Mouse (Mus musculus): ENCODE data around the gene Tymp. TPM values are rescaled to one million over a fixed set of nuclear protein-coding genes. Genes with fewer than 3 reads are reported as not detected.

Gene Tymp
- polyA plus RNA-seq (2014; fragmentation: Nextera tagmentation; extraction: Ambion mirVana) = 1.2 and 1.6 TPM in 2 replicates

DNA sequence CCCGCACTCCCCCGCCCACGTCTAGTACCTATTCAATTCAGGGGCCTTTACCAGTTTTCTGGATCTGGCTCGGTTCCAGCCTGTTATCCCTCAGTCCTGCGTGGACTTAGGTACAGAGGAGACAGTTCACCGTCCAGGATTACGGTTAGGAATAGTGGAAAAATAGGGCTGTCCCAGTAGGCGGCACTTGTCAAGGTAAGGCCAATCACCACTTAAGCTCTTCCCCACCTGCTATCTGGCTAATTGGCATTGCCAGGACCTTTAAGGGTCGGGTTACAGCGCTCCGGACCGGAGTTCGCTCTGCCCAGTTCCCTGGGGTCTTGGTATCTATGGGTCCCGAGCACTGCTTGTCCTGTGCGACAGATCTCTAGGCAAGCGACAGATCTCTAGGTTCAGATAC lies at the start of gene Tymp:
Gene Tymp, minus strand, starts transcription at position 83 of the 400 bp plus-strand sequence.
- WGBS = 29% methylated on average over 16 of the region's 16 CpGs
- Histone ChIP-seq H3K27me3 (ENCODE audit: control insufficient read depth, insufficient read depth, low read length) (peaks cover 51% of the 10 kb centered on the region), H3K4me3 (ENCODE audit: control insufficient read depth in 1 of 2, insufficient read depth in 1 of 2, low read depth in 1 of 2, low read length in 2 of 2) (peak within 1 kb of the TSS in 1 of 2 experiments; percentile 14; a peak in 1 of 4 replicates), H3K4me1 (ENCODE audit: control insufficient read depth in 2 of 2, insufficient read depth in 2 of 2, low read length in 2 of 2) (peaks cover 25 to 27% of the 10 kb centered on the region in 2 experiments), H3K36me3 (ENCODE audit: control insufficient read depth, insufficient read depth, low read length) (peaks cover 9% of the 10 kb centered on the region), H3K27ac (replicated peaks in 1 of 2; ENCODE audit: control insufficient read depth in 1 of 2, insufficient read depth in 1 of 2, low read depth in 2 of 2, low read length in 2 of 2) (no peak within 1 kb of the TSS), H3K9ac (ENCODE audit: low read length) (no peak within 1 kb of the TSS), H3K4me2 (ENCODE audit: low read length) (peak within 1 kb of the TSS; percentile 91), H3K9me3 (ENCODE audit: control insufficient read depth, low read length) (no peaks in the 10 kb centered on the region)
- no peak for ATAC-seq (ENCODE audit: insufficient number of reproducible peaks, insufficient read depth, low FRiP score, low read depth)

DNA sequence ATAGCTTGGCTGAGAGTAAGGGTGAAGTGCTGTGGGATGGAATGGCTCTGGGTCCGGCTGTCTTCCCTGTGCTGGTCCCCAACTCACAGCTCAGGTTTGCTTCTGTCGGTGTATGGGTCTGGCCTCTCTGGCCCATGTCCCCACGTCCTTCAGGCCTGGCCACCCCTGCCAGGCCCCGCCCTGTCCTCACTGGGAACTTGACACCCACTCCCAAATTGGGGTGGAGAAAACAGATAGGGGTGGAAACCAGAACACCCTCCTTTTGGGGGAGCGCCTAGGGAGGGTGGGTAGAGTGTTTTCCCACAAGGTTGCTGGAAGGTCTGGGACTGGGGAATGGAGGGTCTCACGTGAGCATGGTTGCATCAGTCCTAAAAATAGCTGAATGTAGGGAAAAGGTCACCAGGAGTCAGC lies 48.9 kb upstream of the Tymp start, which contains the start of gene Cpt1b:
Gene Cpt1b, minus strand, starts transcription at position 153 of the 411 bp plus-strand sequence.
- peak within 1 kb of the TSS; percentile 99 to 100 for H3K27ac ChIP-seq (replicated peaks in 1 of 2; ENCODE audit: control insufficient read depth in 1 of 2, insufficient read depth in 1 of 2, low read depth in 2 of 2, low read length in 2 of 2)
- peak within 1 kb of the TSS; percentile 61 to 76 for H3K4me3 ChIP-seq (ENCODE audit: control insufficient read depth in 1 of 2, insufficient read depth in 1 of 2, low read depth in 1 of 2, low read length in 2 of 2)

DNA sequence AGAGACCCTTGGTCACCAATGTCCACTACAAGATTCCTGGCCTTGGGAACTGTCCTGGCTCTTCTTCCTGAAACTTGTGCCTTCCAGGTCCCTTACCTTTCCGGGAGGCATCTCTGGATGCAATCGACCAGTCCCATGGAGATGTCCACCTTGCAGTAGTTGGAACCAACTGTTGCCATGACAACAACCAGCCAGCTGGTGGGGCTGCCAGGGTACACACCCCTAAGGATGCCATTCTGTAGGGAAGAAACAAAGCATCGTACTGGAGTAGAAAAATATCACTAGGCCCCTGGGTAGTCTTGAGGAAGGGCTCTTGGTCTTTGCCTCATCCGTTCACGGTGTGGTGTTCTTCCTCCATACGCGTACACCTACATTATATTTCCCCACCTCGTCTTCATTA lies 47.8 kb upstream of the Tymp start:
- peaks cover 73% of the 10 kb centered on the region for H3K36me3 ChIP-seq (ENCODE audit: control insufficient read depth, insufficient read depth, low read length)

More for the DNA sequence above, 48.9 kb upstream of the Tymp start, which contains the start of gene Cpt1b:
- Histone ChIP-seq H3K4me1 (ENCODE audit: control insufficient read depth in 2 of 2, insufficient read depth in 2 of 2, low read length in 2 of 2) (peaks cover 25 to 38% of the 10 kb centered on the region in 2 experiments), H3K36me3 (ENCODE audit: control insufficient read depth, insufficient read depth, low read length) (peaks cover 62% of the 10 kb centered on the region), H3K4me2 (ENCODE audit: low read length) (peak within 1 kb of the TSS; percentile 75), H3K27me3 (ENCODE audit: control insufficient read depth, insufficient read depth, low read length) (no peaks in the 10 kb centered on the region), H3K9me3 (ENCODE audit: control insufficient read depth, low read length) (no peaks in the 10 kb centered on the region), H3K9ac (ENCODE audit: low read length) (peak within 1 kb of the TSS; percentile 95)
- peak; percentile 74 for ATAC-seq (ENCODE audit: insufficient number of reproducible peaks, insufficient read depth, low FRiP score, low read depth)
- 16% methylated on average over 6 of the region's 6 CpGs for WGBS

DNA sequence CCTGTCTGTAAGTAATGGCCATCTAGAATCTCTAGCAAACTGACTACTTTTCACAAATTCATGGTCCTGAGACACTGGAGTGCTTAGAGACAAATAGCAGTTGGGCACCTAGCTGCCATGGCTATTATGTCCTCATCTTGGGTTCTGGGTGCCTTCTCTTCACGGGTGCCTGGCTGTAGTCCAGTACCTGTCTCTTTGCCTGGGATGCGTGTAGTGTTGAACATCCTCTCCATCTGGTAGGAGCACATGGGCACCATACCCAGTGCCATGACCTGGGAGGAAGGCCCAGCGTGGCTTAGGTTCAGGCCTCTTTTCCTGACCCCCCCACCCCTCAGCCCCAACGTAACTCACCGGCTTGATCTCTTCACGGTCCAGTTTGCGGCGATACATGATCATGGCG lies 45.1 kb upstream of the Tymp start:
- Histone ChIP-seq H3K27ac (replicated peaks in 1 of 2; ENCODE audit: control insufficient read depth in 1 of 2, insufficient read depth in 1 of 2, low read depth in 2 of 2, low read length in 2 of 2) (no peak overlapping the region), H3K9ac (ENCODE audit: low read length) (no peak overlapping the region), H3K27me3 (ENCODE audit: control insufficient read depth, insufficient read depth, low read length) (no peaks in the 10 kb centered on the region), H3K4me1 (ENCODE audit: control insufficient read depth in 2 of 2, insufficient read depth in 2 of 2, low read length in 2 of 2) (peaks cover 19 to 27% of the 10 kb centered on the region in 2 experiments), H3K4me3 (ENCODE audit: control insufficient read depth in 1 of 2, insufficient read depth in 1 of 2, low read depth in 1 of 2, low read length in 2 of 2) (no peak overlapping the region), H3K4me2 (ENCODE audit: low read length) (no peak overlapping the region), H3K36me3 (ENCODE audit: control insufficient read depth, insufficient read depth, low read length) (peaks cover 87% of the 10 kb centered on the region), H3K9me3 (ENCODE audit: control insufficient read depth, low read length) (no peaks in the 10 kb centered on the region)
- 95% methylated on average over 9 of the region's 9 CpGs for whole genome bisulfite sequencing
- ATAC-seq (ENCODE audit: insufficient number of reproducible peaks, insufficient read depth, low FRiP score, low read depth) = no peak

More for the DNA sequence above, 47.8 kb upstream of the Tymp start:
- Histone ChIP-seq H3K9me3 (ENCODE audit: control insufficient read depth, low read length) (no peaks in the 10 kb centered on the region), H3K4me2 (ENCODE audit: low read length) (peak overlapping the region; percentile 75), H3K27ac (replicated peaks in 1 of 2; ENCODE audit: control insufficient read depth in 1 of 2, insufficient read depth in 1 of 2, low read depth in 2 of 2, low read length in 2 of 2) (peak overlapping the region; percentile 60 to 99; a peak in 3 of 4 replicates), H3K4me3 (ENCODE audit: control insufficient read depth in 1 of 2, insufficient read depth in 1 of 2, low read depth in 1 of 2, low read length in 2 of 2) (peak overlapping the region; percentile 51 to 61), H3K9ac (ENCODE audit: low read length) (peak overlapping the region; percentile 95), H3K4me1 (ENCODE audit: control insufficient read depth in 2 of 2, insufficient read depth in 2 of 2, low read length in 2 of 2) (peaks cover 25 to 38% of the 10 kb centered on the region in 2 experiments), H3K27me3 (ENCODE audit: control insufficient read depth, insufficient read depth, low read length) (no peaks in the 10 kb centered on the region)
- 78% methylated on average over 8 of the region's 8 CpGs for WGBS
- ATAC-seq (ENCODE audit: insufficient number of reproducible peaks, insufficient read depth, low FRiP score, low read depth) = no peak

DNA sequence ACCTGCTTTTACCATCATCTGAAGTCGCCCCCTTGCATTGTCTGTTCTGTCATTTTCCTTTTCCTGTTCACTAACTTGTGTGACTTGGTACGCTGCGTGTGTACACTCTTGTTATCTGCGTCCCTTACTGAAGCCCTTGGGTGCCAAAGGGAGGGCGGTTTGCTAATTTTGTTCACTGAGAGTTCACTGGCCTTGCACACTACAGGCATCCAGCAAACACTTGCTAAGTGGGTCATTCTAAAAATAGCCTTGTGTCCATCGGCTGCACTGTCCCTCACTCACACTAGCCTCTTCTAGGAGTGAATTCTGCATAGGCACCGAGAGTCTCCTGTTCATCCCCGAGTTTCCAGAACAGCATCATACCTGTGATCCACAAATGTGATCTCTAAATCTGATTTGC lies 38.4 kb upstream of the Tymp start:
- Histone ChIP-seq H3K27ac (replicated peaks in 1 of 2; ENCODE audit: control insufficient read depth in 1 of 2, insufficient read depth in 1 of 2, low read depth in 2 of 2, low read length in 2 of 2) (peak overlapping the region; percentile 87), H3K4me1 (ENCODE audit: control insufficient read depth in 2 of 2, insufficient read depth in 2 of 2, low read length in 2 of 2) (peaks cover 9 to 11% of the 10 kb centered on the region in 2 experiments; a peak in 3 of 4 replicates), H3K27me3 (ENCODE audit: control insufficient read depth, insufficient read depth, low read length) (no peaks in the 10 kb centered on the region), H3K4me2 (ENCODE audit: low read length) (peak overlapping the region; percentile 12), H3K4me3 (ENCODE audit: control insufficient read depth in 1 of 2, insufficient read depth in 1 of 2, low read depth in 1 of 2, low read length in 2 of 2) (no peak overlapping the region), H3K9ac (ENCODE audit: low read length) (no peak overlapping the region; the same call in 1 of the 2 replicates), H3K36me3 (ENCODE audit: control insufficient read depth, insufficient read depth, low read length) (peaks cover 43% of the 10 kb centered on the region), H3K9me3 (ENCODE audit: control insufficient read depth, low read length) (no peaks in the 10 kb centered on the region)
- ATAC-seq (ENCODE audit: insufficient number of reproducible peaks, insufficient read depth, low FRiP score, low read depth) = peak; percentile 62; the same call in 1 of the 2 replicates
- 27% methylated on average over 8 of the region's 8 CpGs for WGBS

DNA sequence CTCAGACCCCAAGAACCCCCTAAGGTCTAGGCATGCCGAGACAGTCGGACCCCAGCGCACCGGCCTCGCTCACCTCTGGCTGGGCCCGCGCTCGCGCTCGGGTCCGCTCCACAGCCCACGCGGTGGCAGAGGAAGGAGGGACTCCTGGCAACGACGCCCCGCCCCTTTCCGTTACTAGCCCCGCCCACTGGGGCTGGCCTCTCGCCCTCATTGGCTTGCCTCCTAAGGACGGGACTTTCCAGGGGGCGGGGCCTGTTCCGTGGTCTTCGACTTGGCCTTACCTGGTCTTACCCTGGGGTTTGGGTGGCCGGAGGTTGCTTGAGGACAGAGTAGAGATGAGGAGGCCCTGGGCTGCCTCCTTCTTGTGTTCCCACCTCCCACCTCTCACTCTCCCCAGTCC lies 33.3 kb upstream of the Tymp start, which contains the start of gene Syce3:
Gene Syce3, minus strand, starts transcription at position 386 of the 400 bp plus-strand sequence.
- Histone ChIP-seq H3K9me3 (ENCODE audit: control insufficient read depth, low read length) (peaks cover 10% of the 10 kb centered on the region; the same call in 1 of the 2 replicates), H3K27ac (replicated peaks in 1 of 2; ENCODE audit: control insufficient read depth in 1 of 2, insufficient read depth in 1 of 2, low read depth in 2 of 2, low read length in 2 of 2) (no peak within 1 kb of the TSS), H3K9ac (ENCODE audit: low read length) (no peak within 1 kb of the TSS), H3K36me3 (ENCODE audit: control insufficient read depth, insufficient read depth, low read length) (no peaks in the 10 kb centered on the region), H3K27me3 (ENCODE audit: control insufficient read depth, insufficient read depth, low read length) (no peaks in the 10 kb centered on the region), H3K4me1 (ENCODE audit: control insufficient read depth in 2 of 2, insufficient read depth in 2 of 2, low read length in 2 of 2) (peaks cover 0 to 4% of the 10 kb centered on the region in 2 experiments; a peak in 1 of 4 replicates), H3K4me2 (ENCODE audit: low read length) (no peak within 1 kb of the TSS), H3K4me3 (ENCODE audit: control insufficient read depth in 1 of 2, insufficient read depth in 1 of 2, low read depth in 1 of 2, low read length in 2 of 2) (no peak within 1 kb of the TSS)
- WGBS = 79% methylated on average over 24 of the region's 24 CpGs
- ATAC-seq (ENCODE audit: insufficient number of reproducible peaks, insufficient read depth, low FRiP score, low read depth) = peak; percentile 39; the same call in 1 of the 2 replicates

DNA sequence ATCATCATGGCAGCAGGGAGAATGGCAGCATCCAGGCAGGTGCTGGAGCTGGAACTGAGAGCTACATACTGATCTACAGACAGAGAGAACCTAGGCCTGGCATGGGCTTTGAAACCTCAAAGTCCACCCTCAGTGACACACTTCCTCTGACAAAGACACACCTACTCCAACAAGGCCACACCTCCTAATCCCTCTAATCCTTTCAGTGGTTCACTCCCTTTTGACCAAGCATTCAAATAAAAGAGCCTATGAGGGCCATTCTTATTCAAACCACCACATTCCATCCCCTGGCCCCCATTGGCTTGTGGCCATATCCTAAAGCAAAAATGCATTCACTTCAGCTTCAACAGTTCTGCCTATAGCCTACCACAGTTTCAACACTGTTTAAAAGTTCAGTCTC lies 29.9 kb upstream of the Tymp start:
- Histone ChIP-seq H3K9me3 (ENCODE audit: control insufficient read depth, low read length) (peaks cover 10% of the 10 kb centered on the region; the same call in 1 of the 2 replicates), H3K36me3 (ENCODE audit: control insufficient read depth, insufficient read depth, low read length) (no peaks in the 10 kb centered on the region), H3K27ac (replicated peaks in 1 of 2; ENCODE audit: control insufficient read depth in 1 of 2, insufficient read depth in 1 of 2, low read depth in 2 of 2, low read length in 2 of 2) (no peak overlapping the region), H3K4me3 (ENCODE audit: control insufficient read depth in 1 of 2, insufficient read depth in 1 of 2, low read depth in 1 of 2, low read length in 2 of 2) (no peak overlapping the region), H3K4me2 (ENCODE audit: low read length) (no peak overlapping the region), H3K4me1 (ENCODE audit: control insufficient read depth in 2 of 2, insufficient read depth in 2 of 2, low read length in 2 of 2) (no peaks in the 10 kb centered on the region), H3K27me3 (ENCODE audit: control insufficient read depth, insufficient read depth, low read length) (no peaks in the 10 kb centered on the region), H3K9ac (ENCODE audit: low read length) (no peak overlapping the region)
- no peak for ATAC-seq (ENCODE audit: insufficient number of reproducible peaks, insufficient read depth, low FRiP score, low read depth)
